Mouse (Mus musculus) E14TG2a.4 (cell line): ENCODE data around the gene Trmt2b.
"Not testable (repeated sequence)": the region's sequence is repeated elsewhere in the genome, so short reads cannot be mapped to it uniquely, and the experiment has no call there.

Experiments used
- H3K27me3 ChIP-seq: 2 replicates; pipeline ENCODE4 v1.6.1; 2014; ENCODE audit warnings: low read length, control low read depth; ENCODE audit not compliant: insufficient read depth
- H3K36me3 ChIP-seq: 2 replicates; pipeline ENCODE4 v1.6.1; 2014; ENCODE audit warnings: low read length, control low read depth; ENCODE audit not compliant: insufficient read depth
- H3K4me1 ChIP-seq: replicated peaks from 2 replicates; pipeline ENCODE4 v1.6.1; 2014; ENCODE audit warnings: low read depth, low read length, control low read depth
- H3K4me3 ChIP-seq: replicated peaks from 2 replicates; pipeline ENCODE4 v1.5.1; 2014; ENCODE audit warnings: mild to moderate bottlenecking, low read length
- H3K9me3 ChIP-seq: 2 replicates; pipeline ENCODE4 v1.6.1; 2014; ENCODE audit warnings: low read length, control low read depth
- CTCF ChIP-seq: conservative IDR thresholded peaks from 2 replicates; pipeline ENCODE4 v1.5.1; 2014; ENCODE audit warnings: low read length
- NANOG ChIP-seq: IDR thresholded peaks from 2 replicates; pipeline ENCODE4 v1.6.1; 2014; ENCODE audit warnings: borderline replicate concordance, low read length, mixed read lengths
- POU5F1 ChIP-seq: IDR thresholded peaks from 2 replicates; pipeline ENCODE4 v1.6.1; 2014; ENCODE audit warnings: low read length, borderline replicate concordance

Trmt2b gene

GRCm38 (mm10) chrX:134245946-134246345 lies 30.8 kb downstream of the Trmt2b start:
- H3K27me3 ChIP-seq, result no peaks in the 10 kb centered on the region

GRCm38 (mm10) chrX:134238266-134238665 lies 38.5 kb downstream of the Trmt2b start:
- H3K36me3 ChIP-seq, result no peaks in the 10 kb centered on the region
- TF ChIP-seq NANOG (no peak), CTCF (no peak), POU5F1 (no peak)
- H3K4me3 ChIP-seq, result no peak overlapping the region
- H3K9me3 ChIP-seq, result no peaks in the 10 kb centered on the region
- no peaks in the 10 kb centered on the region for H3K27me3 ChIP-seq
- H3K4me1 ChIP-seq, result no peaks in the 10 kb centered on the region

More at GRCm38 (mm10) chrX:134245946-134246345, 30.8 kb downstream of the Trmt2b start:
- no peak for TF ChIP-seq POU5F1
- no peak for TF ChIP-seq CTCF
- TF ChIP-seq NANOG, result no peak
- H3K4me3 ChIP-seq, result no peak overlapping the region
- no peaks in the 10 kb centered on the region for H3K9me3 ChIP-seq
- H3K36me3 ChIP-seq, result no peaks in the 10 kb centered on the region
- no peaks in the 10 kb centered on the region for H3K4me1 ChIP-seq

- H3K36me3 ChIP-seq, result no peaks in the 10 kb centered on the region
- no peaks in the 10 kb centered on the region for H3K9me3 ChIP-seq
- H3K4me3 ChIP-seq, result no peak overlapping the region
- H3K4me1 ChIP-seq, result no peaks in the 10 kb centered on the region
- TF ChIP-seq CTCF, result no peak
- no peak for TF ChIP-seq NANOG
- TF ChIP-seq POU5F1, result no peak
- H3K27me3 ChIP-seq, result no peaks in the 10 kb centered on the region
Measured at GRCm38 (mm10) chrX:134233048-134233447, 43.7 kb downstream of the Trmt2b start.

DNA sequence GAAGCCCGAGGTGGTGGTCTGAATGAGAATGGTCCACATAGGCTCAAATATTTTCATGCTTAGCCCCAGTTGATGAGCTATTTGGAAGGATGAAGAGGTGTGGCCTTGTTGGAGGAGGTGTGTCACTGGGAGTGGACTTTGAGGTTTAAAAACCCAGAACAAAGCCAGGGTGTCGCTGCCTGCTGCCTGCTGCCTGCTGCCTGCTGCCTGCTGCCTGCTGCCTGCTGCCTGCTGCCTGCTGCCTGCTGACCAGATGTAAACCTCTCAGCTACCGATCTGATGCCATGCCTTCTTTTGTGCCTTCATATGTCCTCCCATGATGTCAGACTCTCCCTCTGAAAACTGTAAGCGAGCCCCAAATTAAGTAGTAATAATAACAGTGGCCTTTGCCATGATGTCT lies 54.9 kb downstream of the Trmt2b start, which contains the start of gene Nox1:
Nox1 (minus strand) TSS at position 101 of the 400 bp plus-strand sequence.
- TF ChIP-seq CTCF, result no peak
- no peaks in the 10 kb centered on the region for H3K4me1 ChIP-seq
- H3K36me3 ChIP-seq, result no peaks in the 10 kb centered on the region
- H3K27me3 ChIP-seq, result no peaks in the 10 kb centered on the region
- no peak within 1 kb of the TSS for H3K4me3 ChIP-seq
- H3K9me3 ChIP-seq, result no peaks in the 10 kb centered on the region

GRCm38 (mm10) chrX:134220618-134221017 lies 56.2 kb downstream of the Trmt2b start:
- Histone ChIP-seq H3K4me3 (no peak overlapping the region), H3K36me3 (no peaks in the 10 kb centered on the region), H3K27me3 (no peaks in the 10 kb centered on the region), H3K4me1 (no peaks in the 10 kb centered on the region), H3K9me3 (no peaks in the 10 kb centered on the region)
- no peak for TF ChIP-seq NANOG
- TF ChIP-seq CTCF, result no peak
- no peak for TF ChIP-seq POU5F1

- H3K4me3 ChIP-seq, result no peak overlapping the region
- TF ChIP-seq POU5F1 (no peak), CTCF (no peak), NANOG (no peak)
- no peaks in the 10 kb centered on the region for H3K9me3 ChIP-seq
- no peaks in the 10 kb centered on the region for H3K36me3 ChIP-seq
- H3K4me1 ChIP-seq, result no peaks in the 10 kb centered on the region
- no peaks in the 10 kb centered on the region for H3K27me3 ChIP-seq
Measured at GRCm38 (mm10) chrX:134218161-134218560, 58.6 kb downstream of the Trmt2b start.

DNA sequence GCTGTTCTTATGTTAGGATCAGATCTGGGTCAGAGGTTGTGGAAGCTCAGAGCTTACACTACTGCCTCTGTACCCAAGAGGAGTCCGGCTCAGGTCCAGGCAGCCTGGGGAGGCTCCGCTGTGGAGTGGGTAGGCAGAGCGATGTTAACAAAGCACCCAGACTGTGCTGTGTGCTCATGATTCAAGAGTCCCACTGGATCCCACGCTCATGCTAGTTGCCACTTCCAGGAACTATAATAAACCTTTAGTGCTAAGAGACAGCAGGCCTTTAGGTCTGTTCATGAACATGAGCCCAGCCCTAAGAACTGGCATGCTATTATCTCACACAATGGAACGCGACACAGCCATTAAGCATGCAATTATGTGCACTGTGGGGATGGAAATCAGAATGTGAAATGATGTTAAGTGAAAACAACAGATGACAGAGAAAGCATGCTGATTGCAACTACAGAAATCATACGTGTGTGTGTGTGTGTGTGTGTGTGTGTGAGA lies 65.6 kb downstream of the Trmt2b start:
- Histone ChIP-seq H3K27me3 (no peaks in the 10 kb centered on the region), H3K4me1 (no peaks in the 10 kb centered on the region), H3K36me3 (no peaks in the 10 kb centered on the region), H3K4me3 (no peak overlapping the region), H3K9me3 (no peaks in the 10 kb centered on the region)
- TF ChIP-seq POU5F1 (no peak), NANOG (no peak), CTCF (no peak)

- no peaks in the 10 kb centered on the region for H3K4me1 ChIP-seq
- H3K36me3 ChIP-seq, result no peaks in the 10 kb centered on the region
- no peak for TF ChIP-seq POU5F1
- no peak for TF ChIP-seq NANOG
- no peak for TF ChIP-seq CTCF
- H3K27me3 ChIP-seq, result no peaks in the 10 kb centered on the region
- no peaks in the 10 kb centered on the region for H3K9me3 ChIP-seq
- H3K4me3 ChIP-seq, result no peak overlapping the region
Measured at GRCm38 (mm10) chrX:134208491-134208890, 68.3 kb downstream of the Trmt2b start.

DNA sequence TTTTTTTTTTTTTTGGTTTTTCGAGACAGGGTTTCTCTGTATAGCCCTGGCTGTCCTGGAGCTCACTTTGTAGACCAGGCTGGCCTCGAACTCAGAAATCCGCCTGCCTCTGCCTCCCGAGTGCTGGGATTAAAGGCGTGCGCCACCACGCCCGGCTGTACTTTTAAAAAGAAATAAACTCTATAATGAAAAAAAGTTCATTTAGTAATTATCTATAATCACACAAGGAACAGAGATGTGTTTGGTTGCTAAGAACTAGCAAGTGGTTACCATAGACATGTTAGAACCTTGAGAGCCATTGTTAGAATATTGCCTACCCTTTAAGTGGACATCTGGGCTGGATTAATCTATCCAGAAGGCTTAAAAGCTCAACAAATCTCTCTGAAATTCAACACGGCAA lies 89.6 kb downstream of the Trmt2b start, which contains the start of gene Arl13a:
Arl13a (plus strand) TSS at position 301 of the 400 bp plus-strand sequence.
- not testable (repeated sequence) for H3K9me3 ChIP-seq, H3K27me3 ChIP-seq, H3K4me1 ChIP-seq, H3K36me3 ChIP-seq, H3K4me3 ChIP-seq

- Histone ChIP-seq H3K36me3 (no peaks in the 10 kb centered on the region), H3K9me3 (no peaks in the 10 kb centered on the region), H3K27me3 (no peaks in the 10 kb centered on the region), H3K4me3 (no peak overlapping the region), H3K4me1 (no peaks in the 10 kb centered on the region)
- TF ChIP-seq NANOG (no peak), POU5F1 (no peak), CTCF (no peak)
Measured at GRCm38 (mm10) chrX:134174699-134175098, 102.1 kb downstream of the Trmt2b start.
